14 mouse cellular contexts compared by ENCODE assay signal in genomic region chr4:13126832-13127700, GRCm38 (mm10).
A peak's percentile ranks its signal among the peaks of the same experiment; 100 is the strongest.
DNase-seq lines count a peak whose midpoint lies in the region; ATAC-seq and TF ChIP-seq lines count a peak whose summit lies in the region.
"Had no signal": no experiment of that assay in that cellular context is flagged by ENCODE, and none has a peak within 500 bp of the region (broad histone marks: within the 10 kb centered on the region; RNA-seq: fewer than 3 reads in every experiment).

No protein-coding gene starts in this region.

- H3K4me2 ChIP-seq in limb, embryonic 14.5 days (replicated peaks; ENCODE audit: low read depth, low read length, severe bottlenecking) = no peak overlapping the region
- no peak overlapping the region for H3K4me2 ChIP-seq in forebrain, embryonic 13.5 days
- H3K4me2 ChIP-seq: liver, embryonic 11.5 days had no signal

- H3K27me3 ChIP-seq in limb, embryonic 14.5 days (ENCODE audit: control insufficient read depth, insufficient read depth, low read length) = no peaks in the 10 kb centered on the region
- H3K27me3 ChIP-seq in forebrain, embryonic 13.5 days = no peaks in the 10 kb centered on the region
- H3K27me3 ChIP-seq: Patski had no signal

- intact Hi-C loops in gastrocnemius, adult 2 months (cut with DNase I) = no loop called here
- intact Hi-C loops in gastrocnemius, postnatal 14 days (cut with DNase I; ENCODE audit: low total_unique reads) = no loop called here

- no peaks in the 10 kb centered on the region for H3K9me3 ChIP-seq in limb, embryonic 14.5 days (ENCODE audit: control insufficient read depth, low read length)
- H3K9me3 ChIP-seq in forebrain, embryonic 13.5 days (replicated peaks) = no peaks in the 10 kb centered on the region

- peaks cover 2% of the 10 kb centered on the region; the same call in 1 of the 2 replicates for H3K4me1 ChIP-seq in limb, embryonic 14.5 days (ENCODE audit: control insufficient read depth, insufficient read depth, low read length)
- no peaks in the 10 kb centered on the region for H3K4me1 ChIP-seq in forebrain, embryonic 13.5 days

- H3K36me3 ChIP-seq in limb, embryonic 14.5 days (ENCODE audit: control insufficient read depth, insufficient read depth, low read length) = no peaks in the 10 kb centered on the region
- H3K36me3 ChIP-seq in forebrain, embryonic 13.5 days (ENCODE audit: poor library complexity, severe bottlenecking) = no peaks in the 10 kb centered on the region

- no peak overlapping the region for H3K9ac ChIP-seq in limb, embryonic 14.5 days (ENCODE audit: low read depth, low read length, severe bottlenecking)
- no peak overlapping the region for H3K9ac ChIP-seq in forebrain, embryonic 13.5 days

- TF ChIP-seq POLR2A in limb, embryonic 14.5 days (IDR thresholded peaks at IDR 0.05; ENCODE audit: borderline replicate concordance, extremely low read depth, insufficient read depth, insufficient read length) = no peak

- WGBS in limb, embryonic 14.5 days = 41% methylated on average over 8 of the region's 8 CpGs
- 92% methylated on average over 8 of the region's 8 CpGs for WGBS in forebrain, embryonic 13.5 days

- no peak overlapping the region for H3K4me3 ChIP-seq in gastrocnemius, adult 2 months
- H3K4me3 ChIP-seq in limb, embryonic 14.5 days (replicated peaks; ENCODE audit: low read length) = no peak overlapping the region
- no peak overlapping the region for H3K4me3 ChIP-seq in forebrain, embryonic 13.5 days

- peak overlapping the region; percentile 24; the same call in 1 of the 2 replicates for H3K27ac ChIP-seq in gastrocnemius, adult 2 months
- H3K27ac ChIP-seq in limb, embryonic 14.5 days (replicated peaks; ENCODE audit: low read depth, low read length) = no peak overlapping the region
- no peak overlapping the region for H3K27ac ChIP-seq in forebrain, embryonic 13.5 days

- ATAC-seq in limb, embryonic 14.5 days (ENCODE audit: low FRiP score, low read depth) = peak; percentile 90
- no peak for ATAC-seq in forebrain, embryonic 13.5 days
- ATAC-seq: CD4-positive, CD25-positive, alpha-beta regulatory T cell, adult 4 months; inflammation-experienced regulatory T-cells, adult 6 months; Patski had no signal

- no peak for TF ChIP-seq CTCF in gastrocnemius, adult 2 months (IDR thresholded peaks at IDR 0.05)

- DNase-seq in gastrocnemius, adult 2 months = peak; percentile 21
- no peak for DNase-seq in gastrocnemius, postnatal 14 days
- peak; percentile 22 for DNase-seq in urinary bladder, postnatal 14 days (ENCODE audit: low spot score)
- no peak for DNase-seq in urinary bladder, adult 2 months (ENCODE audit: low spot score)
- peak; percentile 68 for DNase-seq in limb, embryonic 14.5 days (ENCODE audit: low spot score)
- no peak for DNase-seq in embryo, embryonic 10 days (ENCODE audit: low spot score)
- no peak for DNase-seq in B cell, adult 2 months
- DNase-seq: kidney, postnatal 14 days; thymus, postnatal 14 days had no signal

Comparison
In these comparisons a context has a peak if more than half of its experiments do, and no peak if none do; other contexts are left out.
1. DNase-seq: peak in gastrocnemius, adult 2 months (single experiment), urinary bladder, postnatal 14 days (single experiment) and limb, embryonic 14.5 days (single experiment); none in gastrocnemius, postnatal 14 days (single experiment), urinary bladder, adult 2 months (single experiment), embryo, embryonic 10 days (single experiment) and B cell, adult 2 months (0 of 2).